Mouse (Mus musculus) cerebellum, adult 2 months (tissue): ENCODE measurements around the gene Bid. TPM values are rescaled to one million over a fixed set of nuclear protein-coding genes. Genes with fewer than 3 reads are reported as not detected.

ENCODE experiments used
- DNase-seq, 2 experiments: peaks; one replicate each; pipeline ENCODE4 v3.0.0; 2021
- H3K27ac ChIP-seq: fragments of 200-500 bp; 2 replicates; pipeline ENCODE4 v1.5.1; 2012; ENCODE audit warnings: low read length, control low read depth, inconsistent platforms; ENCODE audit not compliant: insufficient read depth
- H3K27me3 ChIP-seq: fragments of 200-500 bp; 2 replicates; pipeline ENCODE4 v1.6.1; 2012; ENCODE audit warnings: inconsistent platforms, mild to moderate bottlenecking, low read length, moderate library complexity; ENCODE audit not compliant: control insufficient read depth, insufficient read depth
- H3K4me1 ChIP-seq: fragments of 200-500 bp; 2 replicates; pipeline ENCODE4 v1.6.1; 2011; ENCODE audit warnings: low read length; ENCODE audit not compliant: control insufficient read depth, insufficient read depth
- H3K4me3 ChIP-seq: fragments of 200-500 bp; replicated peaks from 2 replicates; pipeline ENCODE3; 2011; ENCODE audit warnings: mild to moderate bottlenecking, low read depth, low read length, control low read depth; ENCODE audit not compliant: insufficient read depth
- CTCF ChIP-seq: fragments of 200-500 bp; IDR thresholded peaks from 2 replicates; pipeline ENCODE4 v1.5.1; 2011; ENCODE audit warnings: low read depth, mild to moderate bottlenecking, control low read depth, low read length, moderate library complexity, borderline replicate concordance; ENCODE audit not compliant: insufficient read depth
- POLR2A ChIP-seq: fragments of 200-500 bp; IDR thresholded peaks from 2 replicates; pipeline ENCODE4 v1.6.1; 2011; ENCODE audit warnings: low read length, control low read depth, borderline replicate concordance; ENCODE audit not compliant: insufficient read depth
- WGBS: fragments of 180-500 bp; shearing (Covaris S2); methylation state at CpG from one replicate; pipeline ENCODE4 v1.1.7; 2018; 5-methylcytosine and 5-hydroxymethylcytosine counted together
- polyA plus RNA-seq: library from polyadenylated mRNA; depleted of rRNA; stranded (reverse); fragments of >200 nt; gene quantifications from 2 replicates; pipeline ENCODE4 v1.2.3, GENCODE M21; 2012

The Bid gene
- polyA plus RNA-seq, 1 experiment: 7.9 TPM

DNA sequence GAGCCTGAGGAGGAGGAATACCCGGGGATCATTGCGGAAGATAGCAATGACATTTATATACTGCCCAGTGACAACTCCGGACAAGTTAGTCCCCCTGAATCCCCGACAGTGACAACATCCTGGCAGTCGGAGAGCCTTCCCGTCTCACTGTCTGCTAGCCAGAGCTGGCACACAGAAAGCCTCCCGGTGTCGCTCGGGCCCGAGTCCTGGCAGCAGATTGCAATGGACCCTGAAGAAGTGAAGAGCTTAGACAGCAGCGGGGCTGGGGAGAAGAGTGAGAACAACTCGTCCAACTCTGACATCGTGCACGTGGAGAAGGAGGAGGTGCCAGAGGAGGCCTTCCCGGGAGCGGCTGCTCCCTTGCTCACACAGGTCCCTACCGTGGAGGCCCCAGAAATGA is 30.0 kb downstream of the Bid start:
- Histone ChIP-seq H3K27ac (no peak overlapping the region), H3K27me3 (no peaks in the 10 kb centered on the region), H3K4me3 (no peak overlapping the region), H3K4me1 (no peaks in the 10 kb centered on the region)
- WGBS: 17% methylated on average over 17 of the region's 17 CpGs
- DNase-seq: peak in 1 of 2 experiments; percentile 21
- no peak for TF ChIP-seq POLR2A
- no peak for TF ChIP-seq CTCF

DNA sequence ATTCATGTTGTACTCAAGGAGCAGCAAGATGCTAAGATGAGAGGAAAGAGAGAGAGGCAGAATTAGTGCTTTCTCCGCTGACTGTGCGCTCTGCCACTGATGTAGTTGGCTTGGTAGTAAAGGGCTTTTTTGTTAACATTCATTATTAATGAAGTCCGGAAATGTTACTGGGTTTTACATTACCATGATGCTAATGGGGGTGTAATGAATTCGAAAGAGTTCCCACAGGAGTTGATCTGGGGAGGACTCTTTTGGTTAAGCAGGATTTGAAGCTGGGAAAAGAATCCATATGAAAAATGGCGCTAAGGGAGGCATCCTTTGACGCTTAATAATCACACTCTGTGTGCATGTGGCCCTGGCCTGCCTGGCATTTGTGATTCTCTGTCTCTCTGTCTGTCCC is 32.2 kb downstream of the Bid start:
- no peak overlapping the region for H3K4me3 ChIP-seq
- DNase-seq: no peak
- H3K4me1 ChIP-seq: no peaks in the 10 kb centered on the region
- WGBS: 90% methylated on average over 6 of the region's 6 CpGs
- H3K27ac ChIP-seq: no peak overlapping the region
- TF ChIP-seq CTCF (no peak), POLR2A (no peak)
- H3K27me3 ChIP-seq: no peaks in the 10 kb centered on the region

DNA sequence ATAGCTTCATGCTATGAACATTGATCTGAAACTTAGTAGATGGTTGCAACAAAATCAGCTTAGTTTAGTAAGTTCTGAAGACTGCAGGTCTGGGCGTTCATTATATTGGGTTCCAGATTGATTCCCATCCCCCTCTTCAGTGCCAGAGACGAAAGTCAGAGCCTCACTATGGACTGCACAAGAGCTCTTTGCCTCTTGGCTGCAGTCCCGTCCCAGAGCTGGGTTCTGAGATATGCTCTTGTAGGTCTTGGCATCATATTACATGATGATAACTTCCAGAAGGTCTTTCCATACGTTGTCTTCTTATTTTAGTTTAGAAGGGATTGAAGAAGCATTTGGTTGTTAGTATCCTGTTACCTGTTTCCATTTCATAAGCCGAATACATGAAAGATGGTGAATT is 37.6 kb downstream of the Bid start:
- no peak for DNase-seq
- no peak for TF ChIP-seq POLR2A
- no peak for TF ChIP-seq CTCF
- Histone ChIP-seq H3K27me3 (no peaks in the 10 kb centered on the region), H3K4me1 (no peaks in the 10 kb centered on the region), H3K4me3 (no peak overlapping the region), H3K27ac (no peak overlapping the region)
- 77% methylated on average over 5 of the region's 5 CpGs for WGBS

DNA sequence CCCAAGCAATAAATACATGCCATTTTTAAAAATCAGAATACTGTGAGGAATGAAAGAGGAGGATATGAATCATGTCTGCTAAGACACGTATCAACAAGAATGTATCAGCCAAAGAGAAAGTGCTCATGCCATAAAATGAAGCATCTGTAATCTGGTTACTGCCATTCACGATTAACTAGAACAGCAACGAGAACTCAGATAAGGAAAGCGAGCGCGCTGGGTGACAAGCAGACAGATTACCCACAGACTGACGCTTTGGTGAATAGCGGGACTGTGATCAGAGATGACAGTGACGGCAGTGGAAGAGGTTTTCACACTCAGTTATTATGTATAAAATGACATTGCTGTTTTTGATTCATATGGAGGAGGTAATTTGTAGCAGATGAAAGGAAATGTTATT is 42.8 kb downstream of the Bid start:
- Histone ChIP-seq H3K4me3 (no peak overlapping the region), H3K27ac (no peak overlapping the region), H3K27me3 (no peaks in the 10 kb centered on the region), H3K4me1 (no peaks in the 10 kb centered on the region)
- TF ChIP-seq POLR2A (no peak), CTCF (no peak)
- no peak for DNase-seq
- WGBS: 85% methylated on average over 9 of the region's 9 CpGs

DNA sequence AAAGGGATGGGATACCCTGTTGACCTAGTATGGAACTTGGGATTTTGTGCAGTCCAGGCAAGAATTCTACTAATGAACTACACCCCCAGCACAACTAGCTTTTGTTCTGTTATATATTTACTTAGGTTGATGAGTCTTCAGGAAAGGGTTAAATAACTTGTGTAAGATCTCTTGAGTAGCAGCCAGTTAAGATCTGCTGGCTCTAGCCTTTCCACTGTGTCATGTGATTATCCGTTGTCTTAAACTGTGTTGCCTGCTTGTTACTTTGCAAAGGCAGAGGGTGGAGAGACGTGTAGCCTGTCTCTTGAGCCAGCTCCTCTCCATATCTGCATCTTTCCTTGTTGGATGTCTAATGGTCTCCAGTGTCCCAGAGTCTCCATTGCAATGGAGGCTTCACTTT is 45.4 kb downstream of the Bid start:
- no peak for DNase-seq
- no peak for TF ChIP-seq CTCF
- no peak for TF ChIP-seq POLR2A
- Histone ChIP-seq H3K27me3 (no peaks in the 10 kb centered on the region), H3K4me3 (no peak overlapping the region), H3K4me1 (no peaks in the 10 kb centered on the region), H3K27ac (no peak overlapping the region)
- 47% methylated on average over 2 of the region's 2 CpGs for WGBS

DNA sequence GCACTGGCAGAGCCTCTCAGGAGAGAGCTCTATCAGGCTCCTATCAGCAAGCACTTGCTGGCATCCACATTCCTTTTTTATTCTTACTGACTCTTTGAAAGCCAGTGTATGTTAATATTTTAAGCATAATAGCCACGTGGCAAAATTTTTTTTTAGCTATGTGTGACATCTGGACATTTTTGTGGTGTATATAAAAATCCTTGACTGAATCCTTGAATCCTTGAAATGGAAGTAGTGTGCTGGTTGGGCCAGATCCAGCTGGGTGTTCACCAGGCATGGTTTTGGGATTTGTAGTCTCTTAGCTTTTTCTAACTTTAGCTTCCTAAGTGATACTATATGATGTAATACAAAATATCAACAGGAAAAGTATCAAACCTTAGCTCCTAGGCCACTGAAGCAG is 47.8 kb downstream of the Bid start:
- 41% methylated on average over 1 of the region's 1 CpGs for WGBS
- no peaks in the 10 kb centered on the region for H3K4me1 ChIP-seq
- no peak for DNase-seq

DNA sequence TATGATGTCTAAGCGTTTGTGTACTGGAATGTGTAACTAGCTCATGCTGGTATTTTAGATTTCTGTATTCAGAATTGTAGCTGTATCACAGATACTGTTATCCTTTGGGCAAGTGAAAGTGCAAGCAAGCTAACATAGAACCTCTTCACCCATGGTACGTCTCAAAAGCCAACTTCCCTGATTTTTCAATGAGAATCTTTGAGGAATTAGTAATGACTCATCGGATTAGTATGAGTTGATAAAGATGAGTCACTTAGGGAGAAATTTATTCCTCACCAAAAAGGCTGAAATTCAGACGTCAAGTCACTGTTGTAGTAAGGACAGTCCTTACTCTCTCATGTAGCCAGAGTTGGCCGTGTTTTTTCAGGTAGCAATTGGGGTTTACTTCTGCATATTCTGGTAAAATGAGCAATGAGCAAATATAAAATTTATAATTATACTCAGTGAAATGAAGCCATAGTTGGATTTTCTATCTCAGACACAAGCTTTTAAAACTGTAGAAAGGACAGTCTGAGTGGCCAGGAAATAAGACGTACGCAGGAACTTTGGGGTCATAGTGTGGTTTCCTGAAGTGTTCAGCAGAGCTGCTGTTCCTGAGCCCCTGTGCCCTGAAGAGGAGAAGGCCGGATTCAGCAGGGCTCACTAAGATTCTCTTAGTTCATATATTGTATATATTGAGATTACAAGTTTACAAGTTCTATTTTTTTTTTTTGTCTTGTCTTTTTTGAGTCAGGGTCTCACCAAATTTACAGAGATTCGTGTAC is 50.4 kb downstream of the Bid start:
- H3K27me3 ChIP-seq: no peaks in the 10 kb centered on the region
- H3K4me1 ChIP-seq: no peaks in the 10 kb centered on the region
- no peak for DNase-seq
- no peak overlapping the region for H3K4me3 ChIP-seq
- no peak overlapping the region for H3K27ac ChIP-seq
- 84% methylated on average over 9 of the region's 9 CpGs for WGBS
- TF ChIP-seq CTCF (no peak), POLR2A (no peak)

More for the DNA sequence above, 47.8 kb downstream of the Bid start:
- H3K4me3 ChIP-seq: no peak overlapping the region
- H3K27ac ChIP-seq: no peak overlapping the region
- no peaks in the 10 kb centered on the region for H3K27me3 ChIP-seq
- TF ChIP-seq CTCF (no peak), POLR2A (no peak)

DNA sequence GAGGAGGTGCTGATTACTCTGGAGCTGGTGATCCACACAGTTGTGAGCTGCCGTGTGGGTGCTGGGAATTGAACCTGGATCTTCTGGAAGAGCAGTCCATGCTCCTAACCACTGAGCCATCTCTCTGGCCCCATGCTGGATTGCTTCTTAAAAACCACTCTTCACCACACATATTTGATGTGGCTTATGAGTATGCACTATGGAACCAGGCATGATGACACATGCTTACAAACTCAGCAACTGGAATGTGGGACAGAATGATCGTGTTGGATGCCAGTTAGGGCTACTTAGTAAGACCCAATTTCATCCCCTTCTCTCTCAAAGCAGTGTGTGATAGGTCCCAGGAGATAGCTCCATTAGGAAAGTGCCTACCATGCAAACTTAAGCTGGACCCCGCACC is 56.6 kb downstream of the Bid start:
- H3K27me3 ChIP-seq: no peaks in the 10 kb centered on the region
- H3K27ac ChIP-seq: no peak overlapping the region
- H3K4me3 ChIP-seq: no peak overlapping the region
- H3K4me1 ChIP-seq: peaks cover 3% of the 10 kb centered on the region; the same call in 1 of the 2 replicates
- no peak for DNase-seq
- no peak for TF ChIP-seq POLR2A
- no peak for TF ChIP-seq CTCF
- WGBS: 94% methylated on average over 3 of the region's 3 CpGs
